Mouse (Mus musculus) cerebellum, postnatal 10 days (tissue): ENCODE measurements around the gene Fat3.

Experiments used
- DNase-seq, 2 experiments: peaks; one replicate each; pipeline ENCODE4 v3.0.0; 2021; ENCODE audit warnings: mixed read lengths in 2 of 2

Fat3 gene

DNA sequence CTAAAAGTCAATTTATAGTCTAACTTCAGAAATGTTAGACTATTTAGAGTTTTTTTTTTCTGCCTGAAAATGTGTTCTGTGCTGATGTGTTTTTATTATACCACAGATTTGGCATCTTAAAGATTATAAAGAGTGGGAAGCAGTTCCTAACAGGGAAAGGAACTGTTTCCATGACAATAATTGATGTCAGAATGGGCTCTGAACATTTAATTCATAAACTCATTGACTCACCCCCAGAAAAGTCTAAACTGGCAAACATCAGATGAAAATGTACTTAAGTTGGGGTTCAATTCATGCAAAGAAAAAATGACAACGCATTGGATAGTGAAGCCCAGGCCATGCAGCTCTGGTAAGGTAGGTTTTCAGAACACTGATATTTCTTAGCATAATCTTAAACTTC lies 193.3 kb downstream of the Fat3 start:
- no peak for DNase-seq

DNA sequence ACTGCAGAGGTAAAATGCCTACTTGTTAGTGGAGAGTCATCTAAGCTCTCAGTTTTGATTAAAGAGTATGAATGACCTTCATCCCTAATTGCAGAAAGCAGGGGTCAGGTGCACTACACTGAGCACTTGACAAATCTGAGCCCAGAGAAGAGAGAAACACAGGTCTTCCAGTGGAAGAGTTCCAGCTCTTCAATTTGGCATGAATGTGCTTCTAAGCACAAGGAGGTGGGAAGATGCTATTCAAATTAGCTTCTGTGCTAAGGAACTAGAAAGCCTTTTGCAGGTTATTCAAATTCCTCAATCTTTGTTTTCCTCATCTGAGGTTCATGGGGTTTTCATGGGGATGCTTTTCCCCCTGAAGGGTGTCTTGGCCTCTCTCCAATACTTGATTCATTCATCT lies 194.9 kb downstream of the Fat3 start:
- DNase-seq: no peak

DNA sequence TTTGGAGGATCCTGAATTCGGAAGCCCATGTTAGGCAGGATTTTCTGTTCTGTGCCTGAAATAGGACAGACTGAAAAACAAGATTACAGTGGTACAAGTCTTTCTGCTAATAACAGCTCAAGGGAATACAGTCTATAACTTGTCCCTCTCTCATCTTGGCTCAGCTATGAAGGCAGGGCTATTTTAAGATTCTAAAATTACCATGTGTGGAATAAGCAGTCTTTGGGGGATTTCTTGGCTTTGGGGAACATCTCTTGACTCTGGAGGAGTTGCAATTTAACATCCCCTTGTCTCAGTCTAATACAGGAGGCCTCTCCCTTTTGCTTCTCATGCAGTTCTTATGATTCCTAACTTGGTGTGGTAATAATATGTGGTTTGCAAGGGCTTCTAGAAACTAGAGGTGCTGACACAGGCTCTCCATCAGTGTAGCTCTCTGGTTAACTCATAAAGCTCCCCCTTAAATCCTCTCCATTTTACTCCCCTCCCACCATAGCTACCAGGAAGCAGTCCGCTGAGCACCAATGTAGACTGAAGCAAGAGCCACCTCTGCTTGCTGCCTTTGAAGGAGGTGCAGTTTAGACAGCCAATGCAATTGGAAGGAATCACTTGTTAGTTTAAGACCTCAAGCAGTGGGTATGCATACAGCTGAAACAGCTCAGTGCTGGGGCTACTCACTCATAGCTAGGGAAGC lies 195.5 kb downstream of the Fat3 start:
- no peak for DNase-seq

DNA sequence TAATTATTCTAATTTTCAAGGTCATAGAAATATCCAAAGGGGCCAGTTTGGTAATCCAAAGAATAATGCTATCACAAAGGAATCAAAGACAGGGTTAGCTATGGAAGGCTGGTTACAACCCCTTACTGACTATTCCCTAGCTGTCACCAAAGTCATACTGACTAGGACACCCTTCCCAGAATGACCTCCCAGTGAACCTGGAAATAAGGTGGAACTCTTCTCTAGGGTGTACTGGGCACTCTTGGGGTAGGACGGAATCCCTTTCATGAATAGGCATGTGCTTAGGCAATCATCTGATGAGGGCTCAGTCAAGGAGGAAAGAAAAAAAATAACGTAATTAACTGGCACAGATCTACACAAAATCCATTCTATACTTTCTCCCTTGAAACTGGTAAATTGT lies 196.1 kb downstream of the Fat3 start:
- no peak for DNase-seq

DNA sequence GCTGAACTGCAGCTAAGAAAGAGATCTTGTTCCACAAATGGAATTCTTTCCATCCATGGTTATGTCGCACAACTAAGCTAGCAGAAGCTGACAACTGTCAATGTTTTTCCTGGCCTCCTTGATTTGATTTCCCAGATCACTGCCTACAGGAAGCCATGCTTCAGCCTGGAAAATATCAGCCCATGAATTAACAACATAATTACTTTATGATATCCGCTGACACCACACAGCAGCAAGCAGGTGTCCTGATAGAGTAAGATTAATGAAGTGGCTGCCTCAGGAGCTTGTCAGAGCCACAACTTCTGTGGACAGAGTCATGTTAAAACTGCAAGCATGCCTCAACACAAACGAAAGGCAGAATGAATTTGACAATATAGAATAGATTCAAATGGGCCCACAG lies 198.6 kb downstream of the Fat3 start:
- no peak for DNase-seq

DNA sequence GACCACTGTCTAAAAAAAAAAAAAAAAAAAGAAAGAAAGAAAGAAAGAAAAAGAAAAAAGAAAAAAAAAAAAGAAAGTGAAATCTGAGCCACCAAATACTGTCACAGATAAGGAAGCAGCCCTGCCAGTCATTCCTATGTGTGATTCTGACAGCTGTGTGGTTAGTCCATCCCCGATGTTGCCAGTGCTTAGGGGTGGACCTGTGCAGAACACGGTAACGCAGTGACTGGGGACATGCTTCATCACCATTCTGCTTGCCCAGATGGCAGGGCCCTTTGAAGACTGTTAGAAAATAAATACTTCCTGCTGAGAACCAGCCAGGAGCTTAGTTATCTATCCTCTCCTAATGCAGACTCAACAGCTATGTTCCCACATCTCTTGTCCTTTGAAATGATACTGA lies 203.2 kb downstream of the Fat3 start:
- no peak for DNase-seq

DNA sequence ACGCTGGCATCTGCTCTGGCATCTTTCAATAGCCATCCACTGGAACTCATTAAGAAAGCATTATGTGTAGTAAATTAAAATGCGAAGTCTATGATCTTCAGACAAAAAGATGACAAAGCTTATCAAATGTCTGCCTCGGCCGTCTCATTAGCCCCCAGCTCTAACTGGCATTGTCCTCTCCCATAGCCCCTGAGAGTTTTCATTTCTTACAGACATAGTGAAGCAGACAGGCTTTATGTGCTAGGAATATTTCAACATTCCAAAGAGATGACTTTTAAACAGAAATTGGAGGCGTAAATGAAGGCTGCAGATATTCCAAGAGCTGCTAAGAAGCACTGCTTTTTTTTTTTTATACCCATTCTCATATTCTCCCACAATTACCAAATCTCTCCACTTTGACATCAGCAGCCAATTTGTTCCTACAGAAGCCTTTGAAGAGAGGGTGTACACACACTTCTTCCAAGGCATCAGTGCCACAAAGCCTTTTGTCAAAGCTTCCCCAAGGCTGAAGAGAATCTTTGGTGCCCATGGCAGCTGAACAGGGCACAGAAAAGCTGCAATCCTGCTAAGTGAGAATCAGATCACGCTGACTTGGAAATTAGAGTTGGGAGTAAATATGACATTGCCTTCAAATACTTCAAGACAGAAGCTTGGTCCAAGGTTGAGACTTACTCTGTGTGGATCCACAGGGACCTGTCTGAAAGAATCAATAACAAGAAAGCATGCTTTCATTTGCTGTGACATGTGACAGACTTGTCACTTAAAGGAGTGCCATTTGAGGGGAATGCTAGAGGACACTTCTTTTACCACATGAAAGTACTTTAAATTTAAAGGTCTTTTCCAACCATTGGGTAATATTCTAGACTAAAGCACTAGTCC lies 206.9 kb downstream of the Fat3 start:
- DNase-seq: no peak

DNA sequence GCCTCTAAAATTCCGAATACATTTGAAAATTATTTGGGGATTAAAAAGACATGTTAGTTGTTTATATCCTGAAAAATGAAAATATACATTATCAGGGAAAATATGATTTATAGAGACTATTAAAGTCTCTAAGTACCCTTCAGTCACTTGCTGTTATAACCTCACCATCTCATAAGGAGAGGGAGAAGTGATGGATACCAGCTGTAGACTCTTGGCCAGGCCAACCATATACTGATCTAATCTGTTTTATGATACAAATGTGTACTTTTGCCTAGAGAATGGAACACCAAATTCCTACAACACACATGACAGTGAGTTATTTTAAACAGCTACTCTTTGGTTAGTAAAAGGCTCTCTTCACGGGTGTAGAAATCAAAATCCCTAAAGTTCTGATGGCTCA lies 208.6 kb downstream of the Fat3 start:
- DNase-seq: no peak

DNA sequence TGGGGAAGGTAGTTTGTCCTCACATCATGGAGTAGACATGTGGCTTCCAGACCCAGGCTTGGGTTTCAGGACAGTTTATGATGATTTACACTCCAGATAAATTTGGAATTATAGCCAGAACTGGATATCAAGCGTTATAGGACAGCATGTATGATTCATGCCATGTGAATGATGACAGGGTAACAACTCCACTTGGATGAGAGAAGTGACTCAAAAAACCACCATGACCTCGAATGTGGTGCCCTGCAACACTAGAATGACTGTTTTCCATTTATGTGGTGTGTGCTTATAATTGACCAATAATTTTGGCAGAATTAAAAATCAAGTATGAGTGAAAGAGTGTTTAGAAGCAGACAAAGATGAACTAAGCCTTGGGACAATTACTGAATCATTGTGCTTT lies 210.2 kb downstream of the Fat3 start:
- DNase-seq: no peak

DNA sequence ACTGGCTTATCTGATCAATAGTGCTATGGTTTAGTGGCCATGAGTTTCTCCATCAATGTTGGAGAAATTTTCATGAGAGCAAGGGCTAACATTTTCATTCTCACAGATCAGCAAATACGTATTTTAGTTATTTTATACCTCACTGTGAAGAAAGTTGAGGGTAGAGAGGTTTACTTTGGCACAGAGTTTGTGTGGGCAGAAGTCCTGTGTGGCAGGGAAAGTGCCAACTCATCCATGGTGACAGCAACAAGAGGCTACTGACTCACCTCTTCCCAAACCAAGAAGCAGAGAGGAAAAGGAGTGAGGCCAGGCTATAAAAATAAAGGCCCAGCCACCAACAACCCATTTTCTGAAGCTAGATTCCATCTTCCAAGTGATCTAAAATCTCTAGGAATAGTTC lies 218.1 kb downstream of the Fat3 start:
- no peak for DNase-seq

DNA sequence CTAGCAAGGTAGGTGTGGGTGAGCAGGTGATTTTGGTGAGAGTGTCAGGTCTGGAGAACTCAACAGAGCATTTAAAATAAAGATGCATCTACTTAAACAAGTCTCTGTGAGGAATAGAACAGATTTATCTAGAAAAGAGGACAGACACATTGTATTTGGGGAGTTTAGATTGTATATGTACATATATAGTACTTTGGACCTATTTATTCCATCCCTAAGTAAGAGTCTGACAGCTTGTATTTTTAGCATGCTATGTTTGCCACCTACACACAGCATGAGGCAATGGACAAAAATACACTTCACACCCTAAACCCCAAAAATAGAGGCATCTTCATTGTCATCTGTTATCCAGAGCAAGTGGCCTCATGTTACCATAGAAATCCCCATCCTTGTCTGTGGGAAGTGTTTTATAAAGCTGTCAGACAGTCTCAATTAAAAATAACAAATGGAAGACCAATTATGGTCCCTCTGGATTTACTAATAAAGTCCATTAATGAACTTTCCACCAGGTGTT lies 218.7 kb downstream of the Fat3 start:
- no peak for DNase-seq

DNA sequence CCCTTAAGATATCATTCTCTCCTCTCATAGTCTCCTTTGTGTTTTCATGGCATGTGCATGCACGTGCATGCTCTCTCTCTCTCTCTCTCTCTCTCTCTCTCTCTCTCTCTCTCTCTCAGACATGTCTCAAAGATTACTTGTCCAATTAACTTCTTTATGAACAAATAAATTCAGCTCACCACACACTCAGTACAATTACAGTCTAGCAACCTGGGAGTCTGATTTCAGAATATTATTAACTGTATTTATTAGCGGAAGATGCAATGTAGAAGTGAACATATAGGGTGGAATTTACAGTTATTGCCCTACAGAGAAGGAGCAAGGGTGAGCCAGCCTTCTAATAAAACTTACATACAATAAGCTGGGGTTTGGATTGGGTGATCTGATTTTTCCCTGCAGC lies 225.5 kb downstream of the Fat3 start:
- no peak for DNase-seq

DNA sequence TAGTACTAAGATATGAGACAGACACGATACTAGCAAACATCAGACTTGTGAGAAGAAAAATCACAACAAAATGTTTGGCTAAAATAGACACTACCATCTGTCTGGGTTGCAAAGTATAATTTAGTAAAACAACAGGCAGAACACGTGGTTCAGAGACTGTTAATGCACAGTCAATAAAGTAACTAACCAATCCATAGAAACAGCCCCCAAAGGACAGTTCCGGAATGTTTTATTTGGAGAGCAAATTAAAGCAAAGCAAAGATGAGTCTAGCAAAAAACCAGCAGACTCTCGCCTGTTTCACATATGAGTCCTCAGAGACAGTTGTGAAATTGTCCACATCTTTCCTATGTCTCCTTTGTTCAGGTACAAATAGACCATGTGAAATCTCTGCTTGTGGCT lies 227.0 kb downstream of the Fat3 start:
- DNase-seq: no peak

DNA sequence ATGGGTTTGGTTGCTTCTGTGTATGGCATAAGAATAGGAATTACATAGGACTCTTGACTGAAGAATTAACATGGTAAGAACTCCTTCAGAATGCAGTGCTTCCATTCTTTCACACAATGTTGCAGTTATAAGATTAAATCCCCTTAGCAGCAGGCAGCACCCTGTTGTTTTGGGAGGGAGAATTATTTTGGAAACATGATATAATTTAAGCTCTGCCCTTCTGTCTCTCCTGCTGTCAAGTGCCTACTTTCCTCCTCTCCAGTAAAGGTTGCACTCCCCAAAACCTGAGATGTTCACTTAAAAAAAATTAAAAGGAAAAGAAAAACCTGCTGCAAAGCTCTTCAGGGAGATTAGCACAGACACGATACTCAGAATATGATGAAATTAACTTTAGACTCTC lies 228.3 kb downstream of the Fat3 start:
- DNase-seq: no peak

DNA sequence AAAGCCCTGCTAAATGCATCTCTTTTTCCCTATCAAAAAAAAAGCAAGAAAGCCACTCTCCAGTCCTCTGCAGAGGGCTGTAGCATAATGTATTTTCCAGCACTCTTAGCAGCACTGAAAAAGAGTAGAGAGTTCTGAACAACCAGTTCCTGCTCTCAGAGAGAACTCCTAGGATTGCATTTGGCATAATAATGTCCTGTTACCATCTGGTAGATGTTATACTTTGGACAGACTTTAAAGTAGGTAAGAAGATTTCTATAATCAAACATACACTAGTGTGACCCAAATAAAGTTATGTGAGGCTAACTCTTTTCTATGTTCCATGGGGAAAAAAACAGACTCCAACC lies 230.3 kb downstream of the Fat3 start:
- no peak for DNase-seq

DNA sequence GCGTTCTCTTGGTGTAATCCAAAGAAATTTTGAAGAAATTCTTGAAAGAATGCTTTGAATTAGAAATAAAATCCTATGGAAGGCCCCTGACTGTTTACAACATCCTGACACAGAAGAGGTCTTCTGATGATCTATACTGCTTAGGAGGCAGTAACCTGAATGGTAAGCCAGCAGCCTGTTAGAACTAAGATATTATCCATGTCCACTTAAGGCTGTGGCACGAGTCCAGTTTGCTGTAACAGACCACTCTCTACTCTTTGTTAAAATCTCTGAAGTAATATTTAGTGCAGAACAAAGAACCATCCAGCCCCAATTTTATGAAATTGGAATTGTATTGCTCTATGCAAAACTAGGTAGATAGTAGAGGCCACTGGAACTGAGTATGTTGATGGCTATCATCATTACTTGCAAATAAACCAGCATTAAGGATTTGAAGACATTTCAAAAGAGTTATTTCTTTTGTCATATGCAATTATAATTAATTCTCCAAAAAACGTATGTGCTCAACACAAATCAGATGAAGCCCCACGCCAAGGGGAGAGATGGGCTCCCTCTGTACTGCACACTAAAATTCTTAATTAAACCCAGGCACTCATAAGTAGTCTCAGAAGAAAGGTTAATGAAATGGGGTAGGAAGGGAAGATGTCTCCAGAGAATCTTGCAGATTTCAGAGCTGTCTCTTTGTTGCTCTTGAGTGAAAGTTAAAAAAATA lies 230.9 kb downstream of the Fat3 start:
- DNase-seq: no peak

DNA sequence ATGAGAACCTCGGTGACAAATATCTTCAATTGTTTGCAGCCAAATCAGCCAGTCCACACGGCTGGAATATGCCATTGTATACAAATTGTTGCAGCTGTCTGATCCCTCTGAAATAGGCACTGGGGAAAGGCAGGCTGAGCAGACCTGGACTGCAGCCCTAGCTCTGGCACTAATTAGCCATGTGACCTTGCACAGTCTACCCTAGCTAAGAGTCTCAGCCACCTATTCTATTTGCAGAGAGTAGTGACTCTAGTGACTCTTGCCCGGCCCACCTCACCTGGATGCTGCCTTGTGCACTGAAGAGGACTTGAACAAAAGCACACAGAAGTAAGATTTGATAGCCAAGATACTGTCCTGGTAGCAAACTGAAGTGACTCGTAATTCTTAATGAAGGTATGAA lies 235.6 kb downstream of the Fat3 start:
- no peak for DNase-seq

DNA sequence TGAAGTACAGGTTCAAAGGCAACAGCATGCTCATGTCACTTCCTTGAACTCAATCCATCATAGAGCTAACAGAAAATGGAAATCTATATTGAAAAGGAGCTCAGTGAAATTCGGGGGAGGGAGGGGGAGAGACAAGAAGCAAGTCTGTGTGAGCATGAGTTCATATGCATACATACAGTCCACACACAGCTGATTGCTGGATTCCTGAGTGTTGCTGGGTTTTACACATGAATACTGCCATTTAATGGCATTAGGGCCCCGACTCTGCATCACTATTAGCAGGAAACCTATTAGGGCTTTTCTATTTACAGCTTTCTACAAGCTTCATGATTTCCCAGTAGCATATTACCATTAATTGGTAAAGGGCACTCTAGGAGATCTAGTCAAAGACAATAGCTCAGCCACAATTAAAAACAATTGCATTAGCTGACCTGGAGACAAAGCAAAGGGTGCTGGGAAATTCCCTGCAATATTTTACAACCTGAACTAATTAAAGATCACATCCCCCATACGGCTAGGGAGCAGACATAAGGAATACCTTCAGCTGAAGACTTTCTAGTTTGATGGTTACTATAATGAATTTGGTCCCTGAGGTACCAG lies 243.7 kb downstream of the Fat3 start:
- no peak for DNase-seq

DNA sequence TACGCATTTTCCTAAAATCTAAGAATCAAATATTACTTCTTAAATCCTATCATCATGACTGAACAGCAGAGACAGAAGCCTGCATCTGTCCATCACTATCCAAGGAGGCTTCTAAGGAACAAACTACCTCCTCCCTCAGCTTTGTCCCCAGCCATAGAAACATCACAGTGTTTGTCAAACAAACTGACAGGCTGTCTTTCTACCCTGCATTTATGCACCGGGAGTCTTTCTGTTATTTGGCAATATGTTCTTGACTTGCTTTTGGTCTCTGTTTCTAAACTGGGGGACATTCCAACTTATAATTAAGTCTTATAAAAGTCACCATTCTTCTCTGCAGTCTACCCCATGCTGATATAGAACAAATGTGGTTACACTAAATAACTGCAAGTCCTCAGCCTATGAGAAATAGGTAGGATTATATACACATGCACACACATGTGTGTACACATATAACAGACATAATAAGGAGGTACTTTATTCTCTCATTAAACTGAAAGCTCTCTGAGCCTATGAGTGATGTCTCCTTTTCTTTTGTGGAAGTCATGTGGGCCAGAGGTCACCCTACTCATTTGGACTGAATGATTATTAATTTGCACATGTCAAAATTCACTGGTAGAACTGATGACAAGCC lies 244.4 kb downstream of the Fat3 start:
- DNase-seq: no peak

DNA sequence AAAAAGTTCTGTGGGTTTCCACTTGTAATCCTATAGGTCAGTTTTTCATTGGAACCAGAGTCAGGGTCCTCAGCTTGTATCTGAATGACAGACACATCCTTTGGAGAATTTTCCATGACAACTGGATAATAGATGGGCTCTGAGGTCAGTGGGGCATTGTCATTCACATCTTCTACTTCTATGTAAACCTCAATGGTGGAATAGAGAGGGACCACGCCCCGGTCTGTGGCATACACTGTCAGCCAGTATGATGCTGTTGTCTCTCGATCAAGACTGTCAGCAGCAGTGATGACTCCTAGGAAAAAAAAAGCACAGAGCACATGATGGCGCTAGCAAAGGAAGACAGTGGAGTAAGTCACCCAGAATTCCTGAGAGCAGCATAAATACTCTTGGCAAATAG lies 254.3 kb downstream of the Fat3 start:
- no peak for DNase-seq

DNA sequence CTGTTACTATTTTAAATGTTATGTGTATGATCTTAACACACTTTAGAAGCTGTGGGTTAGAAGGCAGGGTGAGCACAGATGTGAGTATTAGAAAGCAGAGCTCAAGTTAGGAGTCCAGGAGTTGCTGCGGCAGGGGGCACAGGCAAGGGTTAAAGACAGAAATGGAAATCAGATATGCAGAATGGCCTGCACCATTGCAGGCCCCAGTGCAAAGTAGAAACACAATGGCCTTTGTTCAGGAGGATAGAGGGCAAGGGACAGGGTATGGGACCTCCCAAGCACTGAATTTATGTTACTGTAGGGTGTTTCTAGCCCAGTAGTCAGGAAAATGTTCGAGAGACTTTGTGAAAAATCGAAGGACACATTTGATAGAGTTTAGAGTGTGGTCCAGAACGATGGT lies 269.5 kb downstream of the Fat3 start:
- no peak for DNase-seq

DNA sequence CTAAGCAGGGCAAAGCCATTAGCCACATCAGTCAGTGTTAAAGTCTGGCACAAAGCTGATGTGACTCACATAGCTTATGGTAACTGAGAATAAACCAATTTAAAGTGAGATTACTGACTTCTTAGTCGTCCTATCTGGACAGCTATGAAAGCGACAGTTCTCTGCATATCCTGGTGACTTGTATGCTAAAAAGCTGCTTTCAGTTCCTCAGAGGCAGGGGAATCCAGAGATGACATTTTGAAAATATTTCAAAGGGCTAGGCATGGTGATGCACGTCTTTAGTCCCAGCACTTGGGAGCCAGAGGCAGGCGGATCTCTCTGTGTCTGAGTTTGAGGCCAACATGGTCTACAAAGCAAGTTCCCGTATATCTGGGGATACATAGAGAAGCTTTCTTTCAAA lies 272.2 kb downstream of the Fat3 start:
- DNase-seq: no peak

DNA sequence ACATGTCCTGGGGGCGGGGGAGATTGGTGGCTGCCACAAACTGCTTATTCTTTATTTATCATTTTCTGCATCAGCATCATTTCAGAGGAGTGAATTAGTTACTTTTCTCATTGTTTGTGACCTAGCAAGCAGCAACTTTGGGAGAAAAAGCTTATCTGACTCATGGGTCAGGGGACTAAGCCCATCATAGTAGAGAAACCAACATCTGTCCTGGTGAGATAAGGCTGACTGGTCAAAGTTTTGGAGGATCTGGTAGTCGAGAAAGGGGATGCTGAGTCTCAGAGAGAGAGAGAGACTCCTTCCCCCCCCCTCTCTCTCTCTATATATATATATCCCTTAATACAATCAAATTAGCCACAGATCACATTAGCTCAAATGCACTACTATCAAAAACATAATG lies 273.7 kb downstream of the Fat3 start:
- DNase-seq: no peak
